Mouse (Mus musculus) adrenal gland, postnatal 36 days (tissue): Measurements from ENCODE around the gene Aurkb. TPM values are rescaled to one million over a fixed set of nuclear protein-coding genes. Genes with fewer than 3 reads are reported as not detected.

Experiments used
- DNase-seq, 2 experiments: peaks; one replicate each; pipeline ENCODE4 v3.0.0; 2021; ENCODE audit warnings: mixed read lengths in 1 of 2
- total RNA-seq, 2 experiments: library from RNA; stranded (reverse); gene quantifications; 2 replicates each; pipeline ENCODE4 v1.2.3; 2021

The Aurkb gene
- total RNA-seq, 2 experiments from 2014 or later, result 5.0 to 6.4 TPM

- DNase-seq, result no peak
These were observed 52.8 kb downstream of the Aurkb start for GRCm38 (mm10) chr11:69098039-69098761.

- DNase-seq, result peak; percentile 99
These were observed 53.3 kb downstream of the Aurkb start for GRCm38 (mm10) chr11:69098762-69099091.

- DNase-seq, result peak; percentile 81 to 83
These were observed 53.9 kb downstream of the Aurkb start for GRCm38 (mm10) chr11:69099177-69099914.

GRCm38 (mm10) chr11:69099915-69100345 lies 54.5 kb downstream of the Aurkb start:
- peak; percentile 98 for DNase-seq

- DNase-seq, result no peak
These were observed 55.4 kb downstream of the Aurkb start for GRCm38 (mm10) chr11:69100639-69101360.

Other genes starting within 250 kb of the Aurkb start
- 10 to 100 TPM; 58.4 to 81.8 TPM for gene Ndel1, start 173.8 kb upstream of the Aurkb start, total RNA-seq
- under 1 TPM in 1 of 2 experiments, not detected in 1; 0.13 TPM for gene Rnf222, start 157.1 kb upstream of the Aurkb start, total RNA-seq
- 1,000 to 10,000 TPM; 1,232 to 1,254 TPM for gene Rpl26, start 144.1 kb upstream of the Aurkb start, total RNA-seq
- under 1 TPM in 1 of 2 experiments, not detected in 1; 0.46 TPM for gene Odf4, start 118.6 kb upstream of the Aurkb start, total RNA-seq
- 10 to 100 TPM; 14.8 to 19.9 TPM for gene Arhgef15, start 88.2 kb upstream of the Aurkb start, total RNA-seq
- gene Slc25a35, start 77.5 kb upstream of the Aurkb start, total RNA-seq, result 10 to 100 TPM; 28.8 to 36.4 TPM
- 10 to 100 TPM; 22.5 to 23.3 TPM for gene Rangrf, start 70.5 kb upstream of the Aurkb start, total RNA-seq
- 10 to 100 TPM; 28.3 to 30.6 TPM for gene Pfas, start 37.2 kb upstream of the Aurkb start, total RNA-seq
- 10 to 100 TPM; 19.5 to 28.9 TPM for gene Ctc1, start 29.7 kb upstream of the Aurkb start, total RNA-seq
- gene Borcs6, start 14.1 kb downstream of the Aurkb start, total RNA-seq, result 10 to 100 TPM; 26.4 to 30.4 TPM
- gene Tmem107, start 25.2 kb downstream of the Aurkb start, total RNA-seq, result 10 to 100 TPM; 13.5 to 17.5 TPM
- 100 to 1,000 TPM; 116 to 130 TPM for gene Vamp2, start 42.8 kb downstream of the Aurkb start, total RNA-seq
- 100 to 1,000 TPM; 112 to 153 TPM for gene Per1, start 49.6 kb downstream of the Aurkb start, total RNA-seq
- gene Hes7, start 74.8 kb downstream of the Aurkb start, total RNA-seq, result under 1 TPM; 0.17 to 0.26 TPM
- under 1 TPM; 0.50 to 0.76 TPM for gene 9130213A22Rik, start 76.9 kb downstream of the Aurkb start, total RNA-seq
- 1 to 10 TPM in 1 of 2 experiments, under 1 TPM in 1; 0.63 to 1.1 TPM for gene Aloxe3, start 80.2 kb downstream of the Aurkb start, total RNA-seq
- gene Alox12b, start 111.3 kb downstream of the Aurkb start, total RNA-seq, result not detected
- not detected for gene Alox8, start 152.2 kb downstream of the Aurkb start, total RNA-seq
- gene Gucy2e, start 191.4 kb downstream of the Aurkb start, total RNA-seq, result not detected